Mouse (Mus musculus): ENCODE measurements at regions not wholly inside any gene's neighbourhood (a gene's known extent, or its start where the extent isn't known, plus 50 kb on each side); places are given as distances from the start of the nearest gene placed in this dataset.

- Histone ChIP-seq H3K9ac (no peak overlapping the region), H3K9me3 (replicated peaks) (peaks cover 9% of the 10 kb centered on the region; the same call in 1 of the 2 replicates), H3K36me3 (ENCODE audit: poor library complexity, severe bottlenecking) (no peaks in the 10 kb centered on the region), H3K27me3 (no peaks in the 10 kb centered on the region), H3K4me1 (no peaks in the 10 kb centered on the region), H3K27ac (no peak overlapping the region), H3K4me2 (no peak overlapping the region), H3K4me3 (no peak overlapping the region)
- no peak for ATAC-seq
- WGBS: 97% methylated on average over 4 of the region's 4 CpGs
Measured at GRCm38 (mm10) chr4:53341181-53341580, 99.0 kb upstream of the Slc44a1 start.

- Histone ChIP-seq H3K27me3 (no peaks in the 10 kb centered on the region), H3K4me2 (no peak overlapping the region), H3K9ac (no peak overlapping the region), H3K9me3 (replicated peaks) (peaks cover 9% of the 10 kb centered on the region; the same call in 1 of the 2 replicates), H3K4me1 (no peaks in the 10 kb centered on the region), H3K27ac (no peak overlapping the region), H3K36me3 (ENCODE audit: poor library complexity, severe bottlenecking) (no peaks in the 10 kb centered on the region), H3K4me3 (no peak overlapping the region)
- no peak for ATAC-seq
- WGBS: 89% methylated on average over 13 of the region's 14 CpGs
Measured at GRCm38 (mm10) chr4:53340021-53340667, 100.1 kb upstream of the Slc44a1 start.

GRCm38 (mm10) chr4:53339125-53340020, 100.8 kb upstream of the Slc44a1 start:
- H3K4me2 ChIP-seq: no peak overlapping the region

GRCm38 (mm10) chr4:53338479-53338878, 101.7 kb upstream of the Slc44a1 start:
- Histone ChIP-seq H3K27me3 (no peaks in the 10 kb centered on the region), H3K9me3 (replicated peaks) (peaks cover 9% of the 10 kb centered on the region; the same call in 1 of the 2 replicates), H3K4me3 (no peak overlapping the region), H3K4me2 (no peak overlapping the region), H3K9ac (no peak overlapping the region), H3K4me1 (no peaks in the 10 kb centered on the region), H3K36me3 (ENCODE audit: poor library complexity, severe bottlenecking) (no peaks in the 10 kb centered on the region), H3K27ac (no peak overlapping the region)
- no peak for ATAC-seq
- WGBS: 81% methylated on average over 4 of the region's 4 CpGs

More at GRCm38 (mm10) chr4:53339125-53340020, 100.8 kb upstream of the Slc44a1 start:
- Histone ChIP-seq H3K36me3 (ENCODE audit: poor library complexity, severe bottlenecking) (no peaks in the 10 kb centered on the region), H3K4me1 (no peaks in the 10 kb centered on the region), H3K27me3 (no peaks in the 10 kb centered on the region), H3K9me3 (replicated peaks) (peaks cover 9% of the 10 kb centered on the region; the same call in 1 of the 2 replicates), H3K9ac (no peak overlapping the region), H3K27ac (no peak overlapping the region), H3K4me3 (no peak overlapping the region)
- no peak for ATAC-seq
- 52% methylated on average over 12 of the region's 12 CpGs for WGBS

GRCm38 (mm10) chr4:53337784-53338183, 102.4 kb upstream of the Slc44a1 start:
- no peak overlapping the region for H3K4me3 ChIP-seq
- H3K4me1 ChIP-seq: no peaks in the 10 kb centered on the region
- H3K9me3 ChIP-seq (replicated peaks): peaks cover 7% of the 10 kb centered on the region; the same call in 1 of the 2 replicates
- H3K36me3 ChIP-seq (ENCODE audit: poor library complexity, severe bottlenecking): no peaks in the 10 kb centered on the region
- no peak overlapping the region for H3K27ac ChIP-seq
- no peak for ATAC-seq
- H3K27me3 ChIP-seq: no peaks in the 10 kb centered on the region
- no peak overlapping the region for H3K4me2 ChIP-seq
- no peak overlapping the region for H3K9ac ChIP-seq
- WGBS: 54% methylated on average over 8 of the region's 8 CpGs

GRCm38 (mm10) chr4:53327382-53328165, 112.6 kb upstream of the Slc44a1 start:
- 60% methylated on average over 7 of the region's 7 CpGs for WGBS

GRCm38 (mm10) chr4:53323838-53324237, 116.4 kb upstream of the Slc44a1 start:
- 87% methylated on average over 4 of the region's 4 CpGs for WGBS
- ATAC-seq: no peak
- H3K36me3 ChIP-seq (ENCODE audit: poor library complexity, severe bottlenecking): no peaks in the 10 kb centered on the region
- H3K4me2 ChIP-seq: no peak overlapping the region
- H3K27me3 ChIP-seq: no peaks in the 10 kb centered on the region
- no peaks in the 10 kb centered on the region for H3K9me3 ChIP-seq (replicated peaks)
- no peak overlapping the region for H3K4me3 ChIP-seq
- H3K4me1 ChIP-seq: peaks cover 13% of the 10 kb centered on the region
- H3K9ac ChIP-seq: no peak overlapping the region
- no peak overlapping the region for H3K27ac ChIP-seq

More at GRCm38 (mm10) chr4:53327382-53328165, 112.6 kb upstream of the Slc44a1 start:
- H3K4me1 ChIP-seq: peaks cover 4% of the 10 kb centered on the region; the same call in 1 of the 2 replicates
- no peak overlapping the region for H3K4me3 ChIP-seq
- H3K27ac ChIP-seq: no peak overlapping the region
- H3K9me3 ChIP-seq (replicated peaks): no peaks in the 10 kb centered on the region
- H3K27me3 ChIP-seq: no peaks in the 10 kb centered on the region
- no peak overlapping the region for H3K4me2 ChIP-seq
- ATAC-seq: peak; percentile 10; the same call in 1 of the 2 replicates
- H3K36me3 ChIP-seq (ENCODE audit: poor library complexity, severe bottlenecking): no peaks in the 10 kb centered on the region
- no peak overlapping the region for H3K9ac ChIP-seq

GRCm38 (mm10) chr4:53323195-53323594, 117.0 kb upstream of the Slc44a1 start:
- 72% methylated on average over 3 of the region's 3 CpGs for WGBS
- H3K9ac ChIP-seq: no peak overlapping the region
- no peaks in the 10 kb centered on the region for H3K27me3 ChIP-seq
- no peaks in the 10 kb centered on the region for H3K9me3 ChIP-seq (replicated peaks)
- peaks cover 19% of the 10 kb centered on the region for H3K4me1 ChIP-seq
- H3K36me3 ChIP-seq (ENCODE audit: poor library complexity, severe bottlenecking): no peaks in the 10 kb centered on the region
- no peak overlapping the region for H3K4me3 ChIP-seq
- ATAC-seq: no peak
- H3K4me2 ChIP-seq: no peak overlapping the region
- H3K27ac ChIP-seq: no peak overlapping the region

GRCm38 (mm10) chr4:53322484-53322883, 117.7 kb upstream of the Slc44a1 start:
- 67% methylated on average over 5 of the region's 5 CpGs for WGBS
- peaks cover 24% of the 10 kb centered on the region for H3K4me1 ChIP-seq
- no peak overlapping the region for H3K9ac ChIP-seq
- no peaks in the 10 kb centered on the region for H3K36me3 ChIP-seq (ENCODE audit: poor library complexity, severe bottlenecking)
- H3K27me3 ChIP-seq: no peaks in the 10 kb centered on the region
- ATAC-seq: no peak
- no peak overlapping the region for H3K4me3 ChIP-seq
- H3K27ac ChIP-seq: no peak overlapping the region
- H3K4me2 ChIP-seq: no peak overlapping the region
- H3K9me3 ChIP-seq (replicated peaks): no peaks in the 10 kb centered on the region

GRCm38 (mm10) chr4:53320735-53321449, 119.3 kb upstream of the Slc44a1 start:
- WGBS: 63% methylated on average over 6 of the region's 6 CpGs
- no peaks in the 10 kb centered on the region for H3K36me3 ChIP-seq (ENCODE audit: poor library complexity, severe bottlenecking)
- peak; percentile 70; the same call in 1 of the 2 replicates for ATAC-seq

GRCm38 (mm10) chr4:53319051-53319450, 121.2 kb upstream of the Slc44a1 start:
- Histone ChIP-seq H3K9me3 (replicated peaks) (no peaks in the 10 kb centered on the region), H3K27ac (no peak overlapping the region), H3K27me3 (no peaks in the 10 kb centered on the region), H3K36me3 (ENCODE audit: poor library complexity, severe bottlenecking) (no peaks in the 10 kb centered on the region), H3K9ac (no peak overlapping the region), H3K4me2 (no peak overlapping the region), H3K4me1 (peaks cover 51% of the 10 kb centered on the region), H3K4me3 (no peak overlapping the region)
- ATAC-seq: no peak
- 93% methylated on average over 4 of the region's 4 CpGs for WGBS

More at GRCm38 (mm10) chr4:53320735-53321449, 119.3 kb upstream of the Slc44a1 start:
- Histone ChIP-seq H3K4me3 (no peak overlapping the region), H3K27ac (peak overlapping the region; percentile 48; the same call in 1 of the 2 replicates), H3K4me2 (no peak overlapping the region), H3K9me3 (replicated peaks) (no peaks in the 10 kb centered on the region), H3K27me3 (no peaks in the 10 kb centered on the region), H3K4me1 (peaks cover 36% of the 10 kb centered on the region), H3K9ac (no peak overlapping the region)
